Mouse (Mus musculus) forebrain, embryonic 13.5 days (tissue): Measurements from ENCODE around the gene Tepp. TPM values are rescaled to one million over a fixed set of nuclear protein-coding genes. Genes with fewer than 3 reads are reported as not detected.

Experiments used
- ATAC-seq: fragments of 200-750 bp; cut with Nextera tagmentation; 2 replicates; pipeline ENCODE4 v1.8.0; 2017
- H3K27ac ChIP-seq: fragments of 300-500 bp; sonication (generic); 2 replicates; pipeline ENCODE4 v1.5.1; 2015; ENCODE audit warnings: inconsistent platforms, mild to moderate bottlenecking, moderate library complexity
- H3K27me3 ChIP-seq: fragments of 300-500 bp; sonication (generic); 2 replicates; pipeline ENCODE4 v1.6.1; 2015; ENCODE audit warnings: mild to moderate bottlenecking, inconsistent platforms
- H3K36me3 ChIP-seq: fragments of 300-500 bp; sonication (generic); 2 replicates; pipeline ENCODE4 v1.6.1; 2015; ENCODE audit warnings: mild to moderate bottlenecking, inconsistent platforms; ENCODE audit not compliant: poor library complexity, severe bottlenecking
- H3K4me1 ChIP-seq: fragments of 300-500 bp; sonication (generic); 2 replicates; pipeline ENCODE4 v1.6.1; 2015; ENCODE audit warnings: inconsistent platforms
- H3K4me2 ChIP-seq: fragments of 300-500 bp; sonication (generic); 2 replicates; pipeline ENCODE4 v1.6.1; 2015; ENCODE audit warnings: inconsistent platforms, mild to moderate bottlenecking, moderate library complexity
- H3K4me3 ChIP-seq: fragments of 300-500 bp; sonication (generic); 2 replicates; pipeline ENCODE4 v1.5.1; 2015; ENCODE audit warnings: mild to moderate bottlenecking, inconsistent platforms
- H3K9ac ChIP-seq: fragments of 300-500 bp; sonication (generic); 2 replicates; pipeline ENCODE4 v1.6.1; 2015; ENCODE audit warnings: mild to moderate bottlenecking, inconsistent platforms
- H3K9me3 ChIP-seq: fragments of 300-500 bp; sonication (generic); replicated peaks from 2 replicates; pipeline ENCODE4 v1.6.1; 2016; ENCODE audit warnings: inconsistent platforms
- WGBS: fragments of 180-500 bp; shearing (Covaris S2); methylation state at CpG from one replicate; pipeline ENCODE4 v1.1.7; 2015; 5-methylcytosine and 5-hydroxymethylcytosine counted together
- polyA plus RNA-seq: library from polyadenylated mRNA; unstranded; fragments of >200 nt; fragmentation: Nextera tagmentation; extraction: Ambion mirVana; gene quantifications from 2 replicates; pipeline ENCODE4 v1.2.1, GENCODE M21; 2015

Tepp gene
- polyA plus RNA-seq, 1 experiment from 2014 or later: 0.39 TPM

GRCm38 (mm10) chr8:95375374-95375930, 65.1 kb downstream of the Tepp start:
- 0 out of 2 replicates have a peak, but pooled peaks cover 4% of the 10 kb centered on the region for H3K4me1 ChIP-seq
- H3K27me3 ChIP-seq: no peaks in the 10 kb centered on the region
- no peak overlapping the region for H3K4me3 ChIP-seq
- no peak overlapping the region for H3K27ac ChIP-seq
- H3K9ac ChIP-seq: no peak overlapping the region
- 83% methylated on average over 7 of the region's 7 CpGs for WGBS
- no peak for ATAC-seq
- no peak overlapping the region for H3K4me2 ChIP-seq
- no peaks in the 10 kb centered on the region for H3K9me3 ChIP-seq
- H3K36me3 ChIP-seq: peaks cover 33% of the 10 kb centered on the region

Other genes with a start within 250 kb of the Tepp start
- gene Katnb1, start 229.4 kb upstream of the Tepp start, polyA plus RNA-seq: 37.2 and 40.0 TPM in 2 replicates
- 8.2 and 8.3 TPM in 2 replicates for gene Kifc3, start 107.8 kb upstream of the Tepp start, polyA plus RNA-seq
- gene Cngb1, start 4.0 kb upstream of the Tepp start, polyA plus RNA-seq: 0.43 and 0.57 TPM in 2 replicates
- gene Zfp319, start 21.4 kb downstream of the Tepp start, polyA plus RNA-seq: 15.3 and 16.0 TPM in 2 replicates
- gene Usb1, start 21.7 kb downstream of the Tepp start, polyA plus RNA-seq: 43.7 and 45.8 TPM in 2 replicates
- gene Mmp15, start 41.7 kb downstream of the Tepp start, polyA plus RNA-seq: 10.9 and 11.2 TPM in 2 replicates
- 144 and 148 TPM in 2 replicates for gene Cfap20, start 124.3 kb downstream of the Tepp start, polyA plus RNA-seq
- 11.7 and 12.7 TPM in 2 replicates for gene Csnk2a2, start 179.5 kb downstream of the Tepp start, polyA plus RNA-seq
- gene Ccdc113, start 223.5 kb downstream of the Tepp start, polyA plus RNA-seq: 1.2 and 1.6 TPM in 2 replicates